Mouse (Mus musculus): ENCODE results near the gene Nrbf2.

DNA sequence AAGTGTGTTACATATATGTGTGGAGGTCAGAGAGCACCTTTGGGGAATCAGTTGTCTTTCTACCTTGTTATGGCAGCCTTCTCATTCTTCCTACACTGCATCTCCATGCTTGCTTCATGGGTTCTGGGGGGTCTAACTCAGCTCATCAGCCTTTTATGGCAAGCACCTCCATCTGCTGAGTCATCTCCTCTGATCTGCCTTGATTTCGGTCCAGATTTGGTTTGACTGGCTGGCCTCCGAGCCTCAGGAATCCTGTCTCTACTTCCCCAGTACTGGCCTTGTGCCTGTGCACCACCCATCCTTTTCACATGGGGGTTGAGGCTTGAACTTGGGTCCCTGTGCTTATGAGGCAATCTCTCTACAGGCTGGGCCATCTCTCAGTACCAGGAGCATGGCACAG is 45.5 kb upstream of the Nrbf2 start:
- TF ChIP-seq CTCF (conservative IDR thresholded peaks at IDR 0.05; ENCODE audit: insufficient read depth, insufficient read length, low read depth, low read length) = no peak
- TF ChIP-seq POLR2A (IDR thresholded peaks at IDR 0.05; ENCODE audit: low read depth, low read length) = no peak

Measured in kidney, adult 2 months (tissue).